Comparison of ENCODE assay signal across 24 mouse cellular contexts in the genomic region with DNA sequence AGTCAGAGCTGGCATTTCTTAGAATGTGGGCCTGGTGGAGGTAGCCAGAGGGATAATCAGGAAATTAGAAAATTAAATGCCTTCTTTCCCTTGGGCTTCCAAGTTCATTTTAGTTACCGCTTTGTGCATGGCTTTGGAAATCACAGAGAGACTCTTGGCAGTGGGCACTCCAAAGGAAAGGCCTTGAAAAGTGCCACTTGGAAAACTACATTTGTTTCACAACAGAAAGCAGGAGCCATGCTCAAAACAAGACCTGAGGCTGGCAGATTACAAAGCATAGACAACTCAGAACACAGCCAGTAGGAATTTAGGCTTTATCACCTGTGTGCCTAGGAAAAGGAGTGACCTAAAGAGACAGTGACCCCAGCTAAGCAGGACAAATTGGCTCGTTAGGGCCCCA. TPM values are rescaled to one million over a fixed set of nuclear protein-coding genes. Genes with fewer than 3 reads are reported as not detected.
DNase-seq lines count a peak whose midpoint lies in the region; ATAC-seq and TF ChIP-seq lines count a peak whose summit lies in the region.
"Had no signal": no experiment of that assay in that cellular context is flagged by ENCODE, and none has a peak within 500 bp of the region (broad histone marks: within the 10 kb centered on the region; RNA-seq: fewer than 3 reads in every experiment).

No protein-coding gene starts in this region.

- no peaks in the 10 kb centered on the region for H3K9me3 ChIP-seq in liver, postnatal 0 days (ENCODE audit: low read length)
- H3K9me3 ChIP-seq: hindbrain, embryonic 10.5 days; kidney, embryonic 15.5 days; limb, embryonic 12.5 days had no signal

- 46% methylated on average over 2 of the region's 2 CpGs for WGBS in liver, adult 2 months
- 71% methylated on average over 2 of the region's 2 CpGs for WGBS in liver, postnatal 0 days (ENCODE audit: insufficient replicate concordance)

- no peaks in the 10 kb centered on the region for H3K4me1 ChIP-seq in liver, adult 2 months (ENCODE audit: control insufficient read depth, insufficient read depth, low read length)
- peaks cover 3% of the 10 kb centered on the region; the same call in 1 of the 2 replicates for H3K4me1 ChIP-seq in liver, postnatal 0 days (ENCODE audit: insufficient read depth)
- H3K4me1 ChIP-seq in testis, adult 2 months (ENCODE audit: control insufficient read depth, insufficient read depth, low read length): no peaks in the 10 kb centered on the region; the same call in 1 of the 2 replicates
- H3K4me1 ChIP-seq: limb, embryonic 12.5 days had no signal

- H3K27ac ChIP-seq in liver, adult 2 months (replicated peaks; ENCODE audit: insufficient read depth, low read depth, low read length): no peak overlapping the region
- no peak overlapping the region for H3K27ac ChIP-seq in liver, postnatal 0 days (ENCODE audit: low read depth)
- peak overlapping the region; percentile 25; the same call in 1 of the 2 replicates for H3K27ac ChIP-seq in testis, adult 2 months (ENCODE audit: control insufficient read depth, insufficient read depth, low read depth, low read length)
- H3K27ac ChIP-seq: hindbrain, embryonic 10.5 days; kidney, embryonic 15.5 days; limb, embryonic 12.5 days had no signal

- no peak for ATAC-seq in liver, postnatal 0 days
- ATAC-seq: forebrain, embryonic 16.5 days; hindbrain, embryonic 16.5 days; Patski had no signal

- peak; percentile 55 for DNase-seq in adrenal gland, postnatal 10 days
- DNase-seq in adrenal gland, postnatal 25 days: no peak
- peak; percentile 61 for DNase-seq in liver, adult 2 months (ENCODE audit: extremely low read depth, low read depth, low spot score)
- no peak for DNase-seq in liver, postnatal 0 days
- no peak for DNase-seq in testis, postnatal 10 days (ENCODE audit: low spot score)
- DNase-seq in left cerebral cortex, postnatal 14 days (ENCODE audit: low spot score in 2 of 2): no peak
- DNase-seq: cerebellum, adult 2 months; cerebellum, postnatal 14 days; kidney, adult 18-20 months; kidney, postnatal 25 days; midbrain, embryonic 14.5 days; retina, postnatal 1 day; right cerebral cortex, postnatal 14 days; thymus, postnatal 14 days had no signal

- no peak overlapping the region for H3K9ac ChIP-seq in liver, adult 2 months (ENCODE audit: low read depth, low read length)
- no peak overlapping the region for H3K9ac ChIP-seq in liver, postnatal 0 days (replicated peaks)
- H3K9ac ChIP-seq: kidney, embryonic 15.5 days; limb, embryonic 12.5 days had no signal

- no peak for TF ChIP-seq EP300 in liver, postnatal 0 days (IDR thresholded peaks at IDR 0.05; ENCODE audit: low read depth)

- no peak for TF ChIP-seq POLR2A in liver, adult 2 months (IDR thresholded peaks at IDR 0.05; ENCODE audit: extremely low read depth, insufficient read depth, low read length)
- TF ChIP-seq POLR2A in testis, adult 2 months (IDR thresholded peaks at IDR 0.05; ENCODE audit: control insufficient read depth, low read depth, low read length): no peak

- no peaks in the 10 kb centered on the region for H3K36me3 ChIP-seq in liver, adult 2 months (ENCODE audit: control insufficient read depth, insufficient read depth, low read length)
- no peaks in the 10 kb centered on the region for H3K36me3 ChIP-seq in liver, postnatal 0 days (replicated peaks; ENCODE audit: insufficient read depth, low read length)
- no peaks in the 10 kb centered on the region for H3K36me3 ChIP-seq in testis, adult 2 months (ENCODE audit: control insufficient read depth, insufficient read depth, low read length)
- H3K36me3 ChIP-seq: hindbrain, embryonic 10.5 days; kidney, embryonic 15.5 days; limb, embryonic 12.5 days had no signal

- H3K79me2 ChIP-seq in liver, adult 2 months (ENCODE audit: control insufficient read depth, insufficient read depth, low read length): no peaks in the 10 kb centered on the region

- no peak overlapping the region for H3K4me2 ChIP-seq in liver, postnatal 0 days (ENCODE audit: low read depth, low read length)
- H3K4me2 ChIP-seq: heart, embryonic 11.5 days; kidney, embryonic 15.5 days; limb, embryonic 12.5 days; liver, embryonic 11.5 days had no signal

- intact Hi-C loops in left cerebral cortex, postnatal 14 days (cut with DNase I): no loop called here

- no peak overlapping the region for H3K4me3 ChIP-seq in liver, adult 2 months (ENCODE audit: insufficient read depth, low read depth, low read length)
- H3K4me3 ChIP-seq in liver, postnatal 0 days (ENCODE audit: low read depth, low read length): no peak overlapping the region
- H3K4me3 ChIP-seq in testis, adult 2 months (ENCODE audit: control insufficient read depth, low read depth, low read length): no peak overlapping the region
- H3K4me3 ChIP-seq: erythroblast, embryonic 14.5 days; hindbrain, embryonic 10.5 days; kidney, embryonic 15.5 days; limb, embryonic 12.5 days had no signal

- no peaks in the 10 kb centered on the region for H3K27me3 ChIP-seq in liver, adult 2 months (ENCODE audit: control insufficient read depth, insufficient read depth, low read length)
- no peaks in the 10 kb centered on the region for H3K27me3 ChIP-seq in liver, postnatal 0 days (ENCODE audit: insufficient read depth, low read length)
- no peaks in the 10 kb centered on the region for H3K27me3 ChIP-seq in testis, adult 2 months (ENCODE audit: control insufficient read depth, insufficient read depth, low read length)
- H3K27me3 ChIP-seq: kidney, embryonic 15.5 days; limb, embryonic 12.5 days; Patski had no signal

- no peak for TF ChIP-seq CTCF in liver, adult 2 months (IDR thresholded peaks at IDR 0.05; ENCODE audit: low read depth, low read length)
- TF ChIP-seq CTCF in liver, postnatal 0 days (IDR thresholded peaks at IDR 0.05; ENCODE audit: low read depth): no peak
- no peak for TF ChIP-seq CTCF in testis, adult 2 months (IDR thresholded peaks at IDR 0.05; ENCODE audit: control insufficient read depth, insufficient read depth, insufficient replicate concordance, low read depth, low read length)

RNA-seq across cellular contexts. Expression of gene Snrk, which starts 49.4 kb away (rescaled TPM):
- total RNA-seq in adrenal gland, postnatal 10 days (2021): 100 to 1,000 TPM; 202 to 285 TPM
- total RNA-seq in adrenal gland, postnatal 25 days (2021): 177 and 190 TPM in 2 replicates
- 67.4 and 78.9 TPM in 2 replicates for total RNA-seq in liver, adult 2 months (2014; rRNA removed)
- 34.3 and 36.4 TPM in 2 replicates for polyA plus RNA-seq in liver, adult 2 months (2012; rRNA removed)
- polyA plus RNA-seq in liver, postnatal 0 days (2015; fragmentation: Nextera tagmentation; extraction: Ambion mirVana): 24.0 and 25.5 TPM in 2 replicates
- polyA plus RNA-seq in testis, adult 2 months (2012; rRNA removed): 18.7 and 29.5 TPM in 2 replicates
- 100 to 1,000 TPM; 105 to 126 TPM for total RNA-seq in left cerebral cortex, postnatal 14 days (2021)

Comparison
In these comparisons a context has a peak if more than half of its experiments do, and no peak if none do; other contexts are left out.
1. DNase-seq: peak in adrenal gland, postnatal 10 days (single experiment) and liver, adult 2 months (single experiment); none in adrenal gland, postnatal 25 days (single experiment), liver, postnatal 0 days (single experiment), testis, postnatal 10 days (single experiment) and left cerebral cortex, postnatal 14 days (0 of 2).